Mouse (Mus musculus): ENCODE results near the gene Pxdn. TPM values are rescaled to one million over a fixed set of nuclear protein-coding genes. Genes with fewer than 3 reads are reported as not detected.

Pxdn gene
- polyA plus RNA-seq, 1 experiment from 2014 or later: 48.0 TPM

- no peak overlapping the region for H3K9ac ChIP-seq (replicated peaks)
- H3K4me3 ChIP-seq (replicated peaks): no peak overlapping the region
- H3K36me3 ChIP-seq: peaks cover 3% of the 10 kb centered on the region; the same call in 1 of the 2 replicates
- WGBS: 59% methylated on average over 3 of the region's 3 CpGs
- H3K9me3 ChIP-seq: no peaks in the 10 kb centered on the region
- peaks cover 52% of the 10 kb centered on the region for H3K4me1 ChIP-seq (replicated peaks)
- no peaks in the 10 kb centered on the region for H3K27me3 ChIP-seq
- no peak overlapping the region for H3K4me2 ChIP-seq (replicated peaks)
- no peak for ATAC-seq
- H3K27ac ChIP-seq: peak overlapping the region; percentile 69
Observed at GRCm38 (mm10) chr12:29954464-29954863, 17.1 kb downstream of the Pxdn start.

GRCm38 (mm10) chr12:29956969-29957368 is 19.6 kb downstream of the Pxdn start:
- ATAC-seq: no peak
- H3K36me3 ChIP-seq: peaks cover 3% of the 10 kb centered on the region; the same call in 1 of the 2 replicates
- WGBS: 86% methylated on average over 12 of the region's 12 CpGs
- peaks cover 51% of the 10 kb centered on the region for H3K4me1 ChIP-seq (replicated peaks)
- H3K27me3 ChIP-seq: no peaks in the 10 kb centered on the region
- no peak overlapping the region for H3K4me3 ChIP-seq (replicated peaks)
- no peaks in the 10 kb centered on the region for H3K9me3 ChIP-seq
- H3K4me2 ChIP-seq (replicated peaks): no peak overlapping the region
- H3K9ac ChIP-seq (replicated peaks): no peak overlapping the region
- no peak overlapping the region for H3K27ac ChIP-seq

GRCm38 (mm10) chr12:29958637-29959036 is 21.2 kb downstream of the Pxdn start:
- no peaks in the 10 kb centered on the region for H3K9me3 ChIP-seq
- peaks cover 36% of the 10 kb centered on the region for H3K4me1 ChIP-seq (replicated peaks)
- no peak overlapping the region for H3K9ac ChIP-seq (replicated peaks)
- H3K27ac ChIP-seq: no peak overlapping the region
- ATAC-seq: no peak
- 80% methylated on average over 5 of the region's 5 CpGs for WGBS
- H3K36me3 ChIP-seq: peaks cover 10% of the 10 kb centered on the region; the same call in 1 of the 2 replicates
- H3K27me3 ChIP-seq: no peaks in the 10 kb centered on the region
- no peak overlapping the region for H3K4me2 ChIP-seq (replicated peaks)
- H3K4me3 ChIP-seq (replicated peaks): no peak overlapping the region

- Histone ChIP-seq H3K4me3 (replicated peaks) (no peak overlapping the region), H3K4me1 (replicated peaks) (peaks cover 22% of the 10 kb centered on the region), H3K9me3 (no peaks in the 10 kb centered on the region), H3K4me2 (replicated peaks) (no peak overlapping the region), H3K9ac (replicated peaks) (no peak overlapping the region), H3K36me3 (peaks cover 19% of the 10 kb centered on the region), H3K27me3 (no peaks in the 10 kb centered on the region), H3K27ac (no peak overlapping the region)
- WGBS: 80% methylated on average over 1 of the region's 1 CpGs
- no peak for ATAC-seq
Observed at GRCm38 (mm10) chr12:29961041-29961440, 23.6 kb downstream of the Pxdn start.

DNA sequence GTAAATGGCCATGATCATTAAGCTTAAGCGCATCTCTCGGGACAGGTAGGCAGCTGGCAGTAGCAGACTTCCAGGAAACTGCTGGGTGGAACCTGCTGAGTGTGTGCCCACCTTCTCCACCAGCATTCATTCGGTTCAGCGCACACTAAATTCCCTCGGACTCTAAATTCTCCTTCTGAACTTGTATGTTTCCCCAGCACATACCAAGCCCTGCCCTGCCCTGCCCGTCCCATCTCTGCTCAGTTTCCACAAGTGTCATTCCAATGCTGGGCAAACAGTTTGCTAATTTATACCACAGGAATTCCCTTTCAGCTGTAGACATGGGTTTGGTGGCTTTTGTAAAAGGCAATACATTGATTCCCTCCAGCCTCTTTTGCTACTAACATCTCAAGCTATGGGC is 27.6 kb downstream of the Pxdn start:
- Histone ChIP-seq H3K4me1 (replicated peaks) (peaks cover 15% of the 10 kb centered on the region), H3K4me2 (replicated peaks) (no peak overlapping the region), H3K9ac (replicated peaks) (no peak overlapping the region), H3K36me3 (peaks cover 16% of the 10 kb centered on the region), H3K27me3 (no peaks in the 10 kb centered on the region), H3K4me3 (replicated peaks) (no peak overlapping the region), H3K9me3 (no peaks in the 10 kb centered on the region), H3K27ac (no peak overlapping the region)
- WGBS: 96% methylated on average over 6 of the region's 6 CpGs
- no peak for ATAC-seq

DNA sequence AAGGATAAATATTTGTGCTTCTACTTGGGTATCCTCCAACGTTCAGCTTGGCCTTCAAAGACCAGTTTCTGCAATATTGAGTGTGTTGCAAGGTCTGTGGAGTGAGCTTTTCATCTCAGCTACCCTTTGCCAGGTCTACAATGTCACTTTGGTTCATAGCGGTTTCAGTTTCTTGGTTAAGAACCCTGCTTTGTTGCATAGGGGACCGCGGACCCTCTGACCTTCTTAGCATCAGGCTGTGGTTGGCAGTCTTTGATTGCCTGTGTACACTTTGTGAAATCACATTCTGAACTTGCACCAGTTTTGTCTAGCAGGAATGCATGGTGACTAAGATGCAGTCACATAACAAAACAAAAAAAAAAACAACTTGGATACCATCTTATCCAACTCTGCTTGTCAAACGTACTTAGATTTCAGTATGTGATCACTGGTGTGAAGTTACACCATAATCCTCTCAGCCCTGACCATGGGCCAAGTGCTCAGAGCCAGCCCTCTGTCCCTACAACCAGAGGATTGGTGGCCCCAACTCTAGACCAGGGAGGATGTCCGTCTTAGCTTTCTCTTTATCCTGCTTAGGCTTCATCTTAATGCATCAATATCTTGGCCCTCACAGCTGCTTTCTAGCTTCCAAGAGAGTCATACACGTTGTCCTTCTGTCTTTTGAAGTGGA is 34.5 kb downstream of the Pxdn start:
- WGBS: 83% methylated on average over 7 of the region's 7 CpGs
- no peak for ATAC-seq
- H3K4me2 ChIP-seq (replicated peaks): no peak overlapping the region
- H3K27ac ChIP-seq: no peak overlapping the region
- H3K9ac ChIP-seq (replicated peaks): no peak overlapping the region
- peaks cover 27% of the 10 kb centered on the region for H3K36me3 ChIP-seq
- H3K9me3 ChIP-seq: no peaks in the 10 kb centered on the region
- H3K27me3 ChIP-seq: no peaks in the 10 kb centered on the region
- 0 out of 2 replicates have a peak, but pooled peaks cover 3% of the 10 kb centered on the region for H3K4me1 ChIP-seq (replicated peaks)
- H3K4me3 ChIP-seq (replicated peaks): no peak overlapping the region

DNA sequence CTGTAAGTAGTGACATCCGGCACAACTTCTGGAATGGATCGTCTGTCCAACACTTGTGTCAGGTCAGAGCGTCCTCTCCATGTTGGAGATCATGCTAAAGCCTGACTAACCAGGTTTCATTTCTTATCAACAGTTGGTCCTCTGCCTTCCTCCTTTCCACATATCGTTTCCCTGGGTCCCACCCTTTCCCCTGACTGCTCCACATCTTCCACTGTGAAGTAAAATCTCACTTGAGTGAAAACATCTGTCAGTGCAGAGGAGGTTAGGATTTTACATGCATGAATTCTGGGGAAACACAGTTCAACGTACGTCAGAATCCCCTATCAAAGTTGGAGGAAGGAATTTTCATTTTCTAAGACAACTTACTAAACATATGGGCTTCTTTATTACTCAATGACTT is 35.1 kb downstream of the Pxdn start:
- WGBS: 92% methylated on average over 6 of the region's 6 CpGs
- Histone ChIP-seq H3K9ac (replicated peaks) (no peak overlapping the region), H3K36me3 (peaks cover 29% of the 10 kb centered on the region), H3K27ac (no peak overlapping the region), H3K9me3 (no peaks in the 10 kb centered on the region), H3K4me1 (replicated peaks) (0 out of 2 replicates have a peak, but pooled peaks cover 3% of the 10 kb centered on the region), H3K4me2 (replicated peaks) (no peak overlapping the region), H3K27me3 (no peaks in the 10 kb centered on the region), H3K4me3 (replicated peaks) (no peak overlapping the region)
- no peak for ATAC-seq

- 95% methylated on average over 8 of the region's 8 CpGs for WGBS
- H3K27me3 ChIP-seq: no peaks in the 10 kb centered on the region
- H3K9me3 ChIP-seq: no peaks in the 10 kb centered on the region
- H3K4me3 ChIP-seq (replicated peaks): no peak overlapping the region
- peaks cover 86% of the 10 kb centered on the region for H3K36me3 ChIP-seq
- no peaks in the 10 kb centered on the region for H3K4me1 ChIP-seq (replicated peaks)
- no peak for ATAC-seq
- no peak overlapping the region for H3K9ac ChIP-seq (replicated peaks)
- no peak overlapping the region for H3K4me2 ChIP-seq (replicated peaks)
- H3K27ac ChIP-seq: no peak overlapping the region
Observed at GRCm38 (mm10) chr12:29980076-29980475, 42.7 kb downstream of the Pxdn start.

- no peak for ATAC-seq
- Histone ChIP-seq H3K27me3 (no peaks in the 10 kb centered on the region), H3K4me2 (replicated peaks) (no peak overlapping the region), H3K4me3 (replicated peaks) (no peak overlapping the region), H3K9me3 (no peaks in the 10 kb centered on the region), H3K4me1 (replicated peaks) (no peaks in the 10 kb centered on the region), H3K36me3 (peaks cover 88% of the 10 kb centered on the region), H3K9ac (replicated peaks) (no peak overlapping the region), H3K27ac (no peak overlapping the region)
- WGBS: 92% methylated on average over 7 of the region's 7 CpGs
Observed at GRCm38 (mm10) chr12:29981722-29982293, 44.4 kb downstream of the Pxdn start.

DNA sequence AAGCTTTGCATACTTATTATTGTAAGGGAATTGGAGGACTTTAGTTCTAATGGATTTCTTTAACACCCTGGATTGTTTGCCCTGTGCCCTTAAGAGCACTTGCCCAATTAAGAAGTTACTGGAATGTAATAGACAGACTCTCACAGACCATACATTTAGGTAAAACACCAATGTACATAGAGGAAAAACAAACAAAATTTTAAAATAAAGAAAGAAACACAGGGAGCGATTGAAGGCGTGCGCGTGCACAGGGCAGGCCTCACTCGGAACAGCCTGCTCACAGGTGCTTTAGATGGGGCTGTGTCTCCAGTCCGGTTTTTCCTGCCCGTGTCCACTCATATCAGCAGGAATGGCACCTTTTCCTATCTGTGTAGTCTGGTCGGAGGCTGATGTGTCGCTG is 45.8 kb downstream of the Pxdn start:
- H3K36me3 ChIP-seq: peaks cover 94% of the 10 kb centered on the region
- no peak overlapping the region for H3K9ac ChIP-seq (replicated peaks)
- no peak for ATAC-seq
- no peak overlapping the region for H3K4me3 ChIP-seq (replicated peaks)
- 94% methylated on average over 9 of the region's 9 CpGs for WGBS
- H3K4me2 ChIP-seq (replicated peaks): no peak overlapping the region
- no peaks in the 10 kb centered on the region for H3K9me3 ChIP-seq
- H3K4me1 ChIP-seq (replicated peaks): no peaks in the 10 kb centered on the region
- no peak overlapping the region for H3K27ac ChIP-seq
- H3K27me3 ChIP-seq: no peaks in the 10 kb centered on the region

GRCm38 (mm10) chr12:29985126-29985525 is 47.7 kb downstream of the Pxdn start:
- Histone ChIP-seq H3K4me1 (replicated peaks) (no peaks in the 10 kb centered on the region), H3K36me3 (peaks cover 87% of the 10 kb centered on the region), H3K27ac (no peak overlapping the region), H3K4me2 (replicated peaks) (no peak overlapping the region), H3K9ac (replicated peaks) (no peak overlapping the region), H3K9me3 (no peaks in the 10 kb centered on the region), H3K4me3 (replicated peaks) (no peak overlapping the region), H3K27me3 (no peaks in the 10 kb centered on the region)
- ATAC-seq: no peak
- WGBS: 91% methylated on average over 6 of the region's 6 CpGs

DNA sequence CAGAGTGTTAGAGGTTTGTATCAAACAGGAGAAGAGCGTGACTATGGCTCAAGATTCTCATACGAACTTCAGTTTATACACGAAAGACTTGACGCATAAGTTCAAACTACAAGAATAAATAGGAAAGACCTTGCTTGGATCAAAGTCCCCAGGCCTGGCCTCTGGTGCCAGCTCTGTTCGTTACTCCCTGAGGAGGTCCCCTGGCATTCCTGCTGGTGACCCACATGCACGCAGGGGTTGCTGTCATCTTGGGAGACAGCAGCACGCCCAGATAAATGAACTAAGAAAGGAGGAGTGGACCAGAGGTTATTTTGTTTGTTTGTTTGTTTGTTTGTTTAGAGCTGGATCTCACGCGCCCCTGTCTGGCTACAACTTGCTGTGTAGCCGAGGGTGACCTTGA is 48.8 kb downstream of the Pxdn start:
- no peaks in the 10 kb centered on the region for H3K4me1 ChIP-seq (replicated peaks)
- no peak overlapping the region for H3K9ac ChIP-seq (replicated peaks)
- no peaks in the 10 kb centered on the region for H3K27me3 ChIP-seq
- no peak overlapping the region for H3K4me3 ChIP-seq (replicated peaks)
- WGBS: 93% methylated on average over 10 of the region's 10 CpGs
- peaks cover 88% of the 10 kb centered on the region for H3K36me3 ChIP-seq
- no peak overlapping the region for H3K4me2 ChIP-seq (replicated peaks)
- no peak for ATAC-seq
- H3K27ac ChIP-seq: no peak overlapping the region
- H3K9me3 ChIP-seq: no peaks in the 10 kb centered on the region

DNA sequence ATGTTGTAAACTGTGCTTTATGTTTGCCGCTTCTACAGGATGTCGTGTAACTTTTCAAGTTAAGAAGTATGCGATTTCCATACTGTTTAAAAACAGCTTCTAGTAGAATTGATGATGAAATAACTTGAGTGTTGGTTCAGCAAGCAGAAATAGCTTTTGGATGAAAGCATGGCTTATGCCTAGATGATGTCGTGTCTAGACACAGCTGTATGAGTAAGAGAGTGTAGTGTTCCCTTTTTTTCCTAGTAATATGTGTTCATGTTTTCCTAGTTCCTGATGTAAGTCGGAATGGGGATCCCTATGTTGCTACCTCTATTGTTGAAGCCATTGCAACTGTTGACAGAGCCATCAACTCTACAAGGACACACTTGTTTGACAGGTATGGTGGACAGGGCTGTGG is 61.5 kb downstream of the Pxdn start:
- no peak overlapping the region for H3K9ac ChIP-seq (replicated peaks)
- ATAC-seq: no peak
- H3K36me3 ChIP-seq: peaks cover 97% of the 10 kb centered on the region
- H3K27ac ChIP-seq: no peak overlapping the region
- H3K27me3 ChIP-seq: no peaks in the 10 kb centered on the region
- H3K4me3 ChIP-seq (replicated peaks): no peak overlapping the region
- no peak overlapping the region for H3K4me2 ChIP-seq (replicated peaks)
- peaks cover 7% of the 10 kb centered on the region; the same call in 1 of the 2 replicates for H3K4me1 ChIP-seq (replicated peaks)
- 96% methylated on average over 5 of the region's 5 CpGs for WGBS
- no peaks in the 10 kb centered on the region for H3K9me3 ChIP-seq

Data from midbrain, embryonic 13.5 days (tissue).